Mouse (Mus musculus) urinary bladder, adult 2 months (tissue): Measurements from ENCODE around the gene Usp44. TPM values are rescaled to one million over a fixed set of nuclear protein-coding genes. Genes with fewer than 3 reads are reported as not detected.

ENCODE experiments used
- DNase-seq: peaks from one replicate; pipeline ENCODE4 v3.0.0; 2022; ENCODE audit warnings: low spot score
- polyA plus RNA-seq: library from polyadenylated mRNA; depleted of rRNA; stranded (reverse); fragments of >200 nt; gene quantifications from 2 replicates; pipeline ENCODE4 v1.2.3, GENCODE M21; 2012

Usp44 gene
- polyA plus RNA-seq, 1 experiment = not detected

DNA sequence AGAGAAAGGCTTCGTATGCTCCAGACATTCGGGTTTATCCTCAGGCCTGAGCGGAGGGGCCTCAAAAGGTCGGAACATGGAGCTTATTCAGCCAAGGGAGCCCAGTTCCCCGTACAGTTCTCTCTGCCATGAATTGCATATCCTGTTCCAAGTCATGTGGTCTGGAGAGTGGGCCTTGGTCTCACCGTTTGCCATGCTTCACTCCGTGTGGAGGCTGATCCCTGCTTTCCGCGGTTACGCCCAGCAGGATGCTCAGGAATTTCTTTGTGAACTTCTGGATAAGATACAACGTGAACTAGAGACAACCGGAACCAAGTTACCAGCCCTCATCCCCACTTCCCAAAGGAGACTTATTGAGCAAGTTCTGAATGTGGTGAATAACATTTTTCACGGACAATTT is 15.4 kb downstream of the Usp44 start:
- DNase-seq = no peak

DNA sequence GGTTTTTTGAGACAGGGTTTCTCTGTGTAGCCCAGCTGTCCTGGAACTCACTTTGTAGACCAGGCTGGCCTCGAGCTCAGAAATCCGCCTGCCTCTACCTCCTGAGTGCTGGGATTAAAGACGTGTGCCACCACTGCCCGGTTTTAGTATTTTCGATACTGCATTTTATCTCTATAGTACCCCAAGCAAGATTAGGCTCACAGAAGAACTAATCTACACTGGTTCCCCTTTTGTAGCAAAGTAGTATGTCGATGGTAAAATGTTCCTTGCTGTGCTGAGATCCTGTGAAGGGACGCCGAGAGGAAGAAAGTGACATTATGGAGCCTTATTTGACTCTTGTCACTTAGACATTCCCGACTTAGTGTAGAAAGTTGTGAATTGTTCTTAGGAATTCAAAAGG is 23.8 kb downstream of the Usp44 start:
- DNase-seq = no peak

DNA sequence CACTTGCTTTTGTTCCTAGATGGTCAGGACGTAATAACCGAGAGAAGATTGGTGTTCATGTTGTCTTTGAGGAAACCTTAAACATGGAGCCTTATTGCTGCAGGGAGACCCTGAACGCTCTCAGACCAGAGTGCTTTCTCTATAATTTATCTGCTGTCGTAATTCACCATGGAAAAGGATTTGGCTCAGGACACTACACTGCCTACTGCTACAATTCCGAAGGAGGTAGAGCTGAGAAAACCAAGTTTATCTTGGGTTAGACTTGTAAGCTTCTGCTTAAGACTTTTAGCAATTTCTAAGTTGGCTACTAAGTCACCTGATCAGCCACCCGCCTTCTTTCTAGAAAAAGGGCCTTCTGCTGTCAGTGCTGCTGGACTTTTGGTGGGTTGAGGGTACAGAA is 24.7 kb downstream of the Usp44 start:
- no peak for DNase-seq

DNA sequence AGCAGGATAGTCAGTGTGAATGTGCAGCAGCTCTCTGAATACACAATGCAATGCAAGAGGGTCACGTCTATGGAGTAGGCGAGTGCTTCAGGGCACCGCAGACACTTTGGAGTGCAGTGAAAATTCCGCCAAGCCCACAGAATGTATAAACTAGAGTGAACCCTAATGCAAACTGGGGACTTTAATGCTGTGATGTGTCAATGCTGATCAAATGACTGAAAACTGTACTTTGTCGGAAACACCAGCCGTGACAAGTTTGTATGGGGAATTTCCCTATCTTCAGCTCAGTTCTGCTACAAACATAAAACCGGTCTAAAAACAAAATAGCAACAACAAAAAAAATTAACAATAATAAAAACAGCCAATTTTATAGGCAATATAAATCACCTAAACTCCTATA is 37.0 kb downstream of the Usp44 start:
- no peak for DNase-seq

GRCm38 (mm10) chr10:93868886-93869285 is 37.5 kb downstream of the Usp44 start:
- no peak for DNase-seq

DNA sequence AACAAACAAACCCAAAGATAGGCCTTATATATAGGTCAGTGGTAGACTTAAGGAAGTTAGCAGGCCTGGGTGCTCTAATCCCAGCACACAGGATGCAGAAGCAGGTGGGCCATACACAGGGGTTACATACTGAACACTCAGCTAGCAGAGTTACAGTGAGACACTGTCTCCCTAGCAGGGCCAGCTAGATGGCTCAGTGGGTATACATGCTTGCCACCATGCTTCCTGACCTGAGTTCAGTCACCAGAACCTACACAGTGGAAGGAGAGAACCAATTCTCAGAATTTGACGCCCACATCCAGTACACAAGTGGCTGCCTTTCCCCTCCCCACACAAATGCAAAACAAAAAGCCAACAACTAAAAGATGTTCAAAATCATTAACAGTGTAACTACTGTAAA is 45.4 kb downstream of the Usp44 start:
- DNase-seq = no peak

- DNase-seq = no peak
Observed at GRCm38 (mm10) chr10:93878732-93879131, 47.4 kb downstream of the Usp44 start.

GRCm38 (mm10) chr10:93881918-93882317 is 50.6 kb downstream of the Usp44 start:
- DNase-seq = no peak

GRCm38 (mm10) chr10:93882738-93883364 is 51.5 kb downstream of the Usp44 start:
- no peak for DNase-seq

DNA sequence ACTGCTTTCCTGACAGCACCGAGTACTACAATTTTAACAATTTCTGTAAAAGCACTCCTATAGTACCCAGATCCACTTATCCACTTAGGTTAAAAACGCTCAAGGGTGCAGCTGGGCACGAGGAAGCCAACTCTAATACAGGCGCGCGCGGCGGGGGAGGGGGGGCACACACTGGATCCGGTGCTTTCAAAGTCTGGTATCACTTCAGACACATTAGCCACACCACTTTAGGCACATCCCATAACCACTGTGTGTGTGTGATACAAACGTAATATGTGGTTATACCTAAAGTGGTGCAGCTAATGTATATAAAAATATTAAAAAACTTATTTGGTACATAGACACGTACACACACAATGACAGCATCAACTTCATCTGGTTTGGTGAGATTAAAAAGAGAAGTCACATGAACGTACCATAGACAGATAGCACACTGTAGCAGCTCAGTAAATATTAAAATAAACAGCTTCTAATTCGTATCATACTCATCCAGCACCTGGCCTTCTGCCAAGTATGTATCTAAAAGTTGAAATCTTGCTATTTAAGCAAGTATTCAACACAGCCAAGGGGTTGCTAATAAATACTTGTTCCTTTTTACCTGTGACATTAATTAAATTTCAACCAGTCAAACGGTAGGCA is 54.6 kb downstream of the Usp44 start:
- DNase-seq = no peak

GRCm38 (mm10) chr10:93888590-93888934 is 57.2 kb downstream of the Usp44 start:
- no peak for DNase-seq

DNA sequence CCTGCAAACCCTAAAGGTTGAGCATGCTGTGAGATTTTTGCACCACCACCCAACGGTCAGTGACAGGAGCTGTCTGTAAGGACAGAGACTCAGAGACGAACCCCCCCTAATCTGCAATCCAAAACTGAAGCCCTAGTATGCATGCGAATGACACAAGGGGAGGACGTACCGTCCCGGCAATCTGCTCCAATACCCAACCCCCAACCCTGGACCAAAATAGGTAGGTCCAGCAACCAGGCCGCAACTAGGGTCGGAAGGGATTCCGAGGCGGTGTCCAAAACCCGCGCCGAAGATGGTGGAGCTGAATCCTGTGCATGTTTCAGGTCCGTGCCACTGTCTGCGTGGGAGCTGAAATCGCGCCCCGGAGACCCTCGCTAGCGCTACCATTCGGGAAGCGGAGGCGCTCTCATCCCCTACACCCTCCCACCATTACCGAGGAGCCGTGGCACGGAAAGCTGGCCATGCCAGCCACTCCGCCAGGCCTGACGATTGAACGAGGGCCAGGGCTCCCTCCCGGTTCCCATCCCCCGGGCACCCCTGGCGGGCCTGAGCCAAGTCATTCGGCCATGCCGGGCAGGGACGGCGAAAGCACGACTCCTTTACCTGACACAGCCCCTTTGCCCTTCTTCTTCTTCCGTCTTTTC is 57.7 kb downstream of the Usp44 start:
- DNase-seq = no peak

GRCm38 (mm10) chr10:93889579-93889950 is 58.2 kb downstream of the Usp44 start:
- peak; percentile 76 for DNase-seq

DNA sequence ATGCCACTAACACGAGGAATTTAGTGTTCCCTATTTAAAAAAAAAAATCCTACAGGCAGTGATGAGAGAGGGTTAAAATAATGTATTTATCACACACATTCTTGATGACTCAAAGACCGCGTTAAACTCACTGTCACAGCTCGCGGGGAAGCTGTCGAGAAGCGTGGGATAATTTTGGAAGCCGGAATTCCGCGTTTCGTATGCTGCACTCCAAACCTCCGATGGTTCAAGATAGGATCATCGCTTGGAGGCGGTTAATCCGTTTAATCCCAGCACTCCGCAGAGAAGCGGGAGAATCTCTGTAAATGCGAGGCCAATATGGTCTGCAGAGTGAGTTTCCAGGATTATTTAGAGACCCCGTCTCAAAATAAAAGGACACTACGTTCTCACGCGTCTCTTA is 58.6 kb downstream of the Usp44 start:
- DNase-seq = no peak

DNA sequence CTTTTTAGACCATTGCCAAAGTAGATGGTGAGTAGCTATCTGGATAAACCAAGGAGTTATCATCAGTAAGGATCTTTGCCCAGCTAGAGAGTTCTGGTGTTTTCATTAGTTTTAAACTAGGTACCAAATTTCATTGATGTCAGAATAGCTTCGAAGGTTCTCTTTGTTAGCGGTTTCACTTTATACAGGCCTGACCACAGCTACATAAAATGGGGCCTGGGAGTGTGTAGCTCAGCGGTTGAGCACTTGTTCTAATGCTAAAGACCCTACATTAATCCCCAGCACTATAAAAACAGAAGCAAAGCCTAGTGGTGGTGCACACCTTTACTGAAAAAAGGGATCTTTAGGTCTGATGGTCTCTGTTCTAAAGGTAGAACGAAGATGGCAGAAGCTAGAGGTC is 59.2 kb downstream of the Usp44 start:
- DNase-seq = no peak

GRCm38 (mm10) chr10:93891031-93891430 is 59.7 kb downstream of the Usp44 start:
- no peak for DNase-seq

- DNase-seq = no peak
Observed at GRCm38 (mm10) chr10:93892551-93892950, 61.2 kb downstream of the Usp44 start.

GRCm38 (mm10) chr10:93897043-93897646 is 65.8 kb downstream of the Usp44 start, which contains the start of gene Metap2:
TSS of gene Metap2 (minus strand) at chr10:93897093.
- DNase-seq = no peak

- DNase-seq = no peak
Observed at GRCm38 (mm10) chr10:93899303-93899702, 67.9 kb downstream of the Usp44 start.

DNA sequence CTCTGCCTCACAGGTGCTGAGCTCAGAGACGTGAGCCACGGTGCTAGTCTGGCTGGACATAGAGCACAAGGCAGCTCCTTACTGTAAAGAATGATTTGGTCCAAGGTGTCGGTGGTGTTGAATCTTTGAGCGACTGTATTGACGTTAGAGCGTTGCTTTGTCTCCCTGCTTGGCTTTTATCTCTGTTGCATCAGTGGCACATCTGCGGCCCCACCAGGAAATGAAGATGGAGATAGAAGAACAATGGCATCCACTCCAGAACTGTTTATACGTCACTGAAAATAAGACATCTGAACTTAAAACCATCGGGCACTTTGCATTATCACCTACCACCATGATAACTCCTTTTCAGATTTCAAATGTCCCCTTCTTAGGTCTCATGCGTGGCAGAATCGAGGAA is 68.6 kb downstream of the Usp44 start:
- DNase-seq = no peak

- no peak for DNase-seq
Observed at GRCm38 (mm10) chr10:93907376-93907775, 76.0 kb downstream of the Usp44 start.
